Mouse (Mus musculus) bone marrow macrophage, adult 2 months (primary cell): ENCODE results near the gene Olfr790.

Experiments used
- CTCF ChIP-seq: IDR thresholded peaks from 2 replicates; pipeline ENCODE4 v1.5.1; 2012; ENCODE audit warnings: low read depth, mild to moderate bottlenecking, low read length, moderate library complexity
- POLR2A ChIP-seq: IDR thresholded peaks from 2 replicates; pipeline ENCODE4 v1.6.1; 2012; ENCODE audit warnings: mild to moderate bottlenecking, low read depth, low read length, borderline replicate concordance

DNA sequence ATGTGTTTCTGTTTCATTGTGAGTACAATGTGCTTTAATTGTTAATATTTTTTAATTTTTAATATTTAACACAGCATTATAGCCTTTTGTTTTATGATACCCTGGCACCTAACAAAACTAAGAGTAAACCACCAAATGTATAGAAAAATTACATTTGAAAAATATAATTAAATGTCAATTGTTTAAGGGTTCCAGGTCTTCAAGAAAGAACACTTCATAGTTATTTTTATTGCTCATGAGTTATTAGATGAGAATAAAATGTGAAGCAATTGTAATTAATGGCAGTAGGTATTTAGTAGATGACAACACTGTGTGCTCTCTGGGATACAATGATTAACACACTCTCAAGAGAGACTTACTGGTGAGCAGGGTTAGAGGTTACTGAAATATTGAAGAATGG lies 27.6 kb upstream of the Olfr790 start, which contains the start of gene Olfr788:
- no peak for TF ChIP-seq CTCF
- TF ChIP-seq POLR2A = no peak
